Mouse (Mus musculus) frontal cortex, adult (tissue): ENCODE measurements around the gene Fjx1.
A peak's percentile ranks its signal among the peaks of the same experiment; 100 is the strongest.

Experiments used
- ATAC-seq: cut with Nextera tagmentation; 2 replicates; pipeline ENCODE4 v1.9.2; 2017; ENCODE audit warnings: mild to moderate bottlenecking, moderate library complexity, mixed read lengths; ENCODE audit not compliant: low TSS enrichment

Gene Fjx1

DNA sequence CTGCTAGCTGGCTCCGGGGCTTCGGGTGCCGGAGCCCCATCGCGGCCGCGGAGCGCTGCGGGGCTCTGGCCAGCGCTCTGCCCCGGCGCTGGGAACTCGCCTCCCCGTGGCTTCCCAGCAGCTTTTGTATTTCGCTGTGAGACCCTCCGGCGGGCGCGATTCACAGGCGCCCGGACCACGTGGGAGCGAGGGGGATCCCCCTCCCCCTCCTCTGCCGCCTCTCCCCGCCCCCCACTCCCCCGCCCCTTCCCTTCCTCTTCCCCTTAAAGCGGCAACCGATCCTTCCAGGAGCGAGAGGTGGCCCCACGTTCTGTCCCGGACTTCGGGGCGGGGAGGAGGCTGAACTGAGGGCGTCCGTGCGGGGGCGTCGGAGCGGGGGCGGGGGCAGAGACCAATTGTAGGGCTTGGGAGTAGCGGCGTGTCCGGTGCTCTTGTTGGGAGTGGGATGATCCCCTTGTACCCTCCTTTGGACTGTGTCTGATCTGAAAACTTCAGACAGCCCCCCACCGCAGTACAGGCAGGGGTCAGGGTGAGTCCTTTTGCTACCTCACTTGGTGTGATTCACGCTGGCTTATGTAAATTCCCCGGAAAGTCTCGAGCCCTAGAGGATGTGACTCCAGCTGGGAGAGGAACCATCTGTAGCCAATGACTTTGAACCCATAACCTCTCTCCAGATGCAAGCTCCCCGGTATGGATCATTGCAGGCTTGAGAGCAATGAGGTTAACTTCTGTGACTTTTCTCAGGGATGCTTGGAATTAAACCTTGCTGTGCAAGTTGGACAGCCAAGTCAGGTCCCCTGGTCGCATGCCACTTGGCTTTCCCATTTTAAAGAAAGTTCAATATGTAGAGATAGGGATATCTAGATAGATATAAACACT, at the start of gene Fjx1:
Fjx1 (minus strand) TSS at position 829 of the 879 bp plus-strand sequence.
- ATAC-seq, result peak; percentile 6; the same call in 1 of the 2 replicates

DNA sequence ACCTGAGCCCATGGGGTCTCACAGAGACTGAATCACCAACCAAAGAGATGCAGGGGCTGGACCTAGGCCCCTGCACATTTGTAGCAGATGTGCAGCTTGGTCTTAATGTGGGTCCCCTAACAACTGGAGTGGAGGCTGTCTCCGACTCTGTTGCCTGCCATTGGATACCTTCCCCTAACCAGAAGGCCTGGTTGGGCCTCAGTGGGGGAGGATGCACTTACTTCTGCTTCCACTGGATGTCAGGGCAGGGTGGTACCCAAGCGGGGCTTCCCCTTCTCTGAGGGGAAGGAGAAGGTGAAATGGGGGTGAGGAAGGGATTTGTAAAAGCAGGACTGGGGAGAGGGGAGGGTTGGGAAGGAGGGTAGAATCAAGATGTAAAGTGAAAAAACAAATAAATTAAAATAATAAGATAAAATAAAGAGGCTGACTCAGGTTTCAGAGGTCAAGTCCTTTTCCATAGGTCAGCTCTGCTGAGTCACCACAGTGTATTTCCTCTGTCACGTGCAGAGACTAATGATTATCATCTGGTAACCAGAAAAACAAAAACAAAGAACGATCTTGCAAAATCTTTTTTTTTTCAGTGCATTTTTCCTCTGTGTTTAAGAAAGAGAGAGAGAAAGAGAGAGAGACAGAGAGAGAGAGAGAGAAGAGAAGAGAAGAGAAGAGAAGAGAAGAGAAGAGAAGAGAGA, 47.8 kb upstream of the Fjx1 start:
- ATAC-seq, result no peak

- no peak for ATAC-seq
Observed at GRCm38 (mm10) chr2:102480738-102481137, 28.4 kb upstream of the Fjx1 start.

- no peak for ATAC-seq
Observed at GRCm38 (mm10) chr2:102476101-102476500, 23.8 kb upstream of the Fjx1 start.

- ATAC-seq, result peak; percentile 66; the same call in 1 of the 2 replicates
Observed at GRCm38 (mm10) chr2:102468645-102469044, 16.3 kb upstream of the Fjx1 start.

DNA sequence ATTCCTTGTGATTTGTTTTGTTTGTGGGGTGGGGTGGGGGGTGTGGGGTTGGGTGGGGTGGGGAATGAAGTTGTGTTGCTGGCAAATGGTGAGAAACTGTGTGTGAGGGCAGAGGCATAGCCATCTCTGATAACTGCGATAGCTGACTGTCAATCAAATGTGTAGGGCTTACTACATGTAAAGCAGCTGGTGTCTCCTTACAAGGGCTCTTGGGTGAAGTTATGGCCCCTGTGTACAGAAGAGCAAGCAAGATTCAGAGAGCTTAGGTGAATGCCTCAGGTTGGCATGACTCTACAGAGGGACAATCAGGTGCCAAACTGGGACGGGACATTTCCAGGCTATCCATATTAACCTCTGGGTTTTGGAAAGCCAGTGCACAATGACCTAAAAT, 12.0 kb upstream of the Fjx1 start:
- ATAC-seq, result no peak

GRCm38 (mm10) chr2:102463587-102464341, 11.5 kb upstream of the Fjx1 start:
- ATAC-seq, result peak; percentile 69

DNA sequence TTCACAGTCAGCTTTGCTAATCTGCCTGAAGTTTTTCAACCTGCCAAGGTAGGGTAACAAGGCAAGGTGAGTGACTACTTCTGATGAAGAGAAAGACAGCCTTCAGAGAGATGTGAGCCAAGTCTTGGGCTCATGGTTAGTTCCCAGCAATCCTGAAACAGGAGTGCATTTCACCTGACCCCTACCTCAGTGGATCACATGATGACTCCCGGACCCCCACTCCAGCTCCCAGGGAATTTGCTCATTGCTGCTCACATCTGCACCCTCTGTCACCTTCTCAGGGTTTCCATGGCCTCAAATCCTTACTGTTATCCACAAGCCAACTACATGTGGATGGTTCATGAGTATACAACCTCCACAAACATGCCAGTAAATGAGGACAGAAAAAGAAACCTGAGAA, 9.2 kb upstream of the Fjx1 start:
- ATAC-seq, result no peak

GRCm38 (mm10) chr2:102455126-102455525, 2.8 kb upstream of the Fjx1 start:
- no peak for ATAC-seq

DNA sequence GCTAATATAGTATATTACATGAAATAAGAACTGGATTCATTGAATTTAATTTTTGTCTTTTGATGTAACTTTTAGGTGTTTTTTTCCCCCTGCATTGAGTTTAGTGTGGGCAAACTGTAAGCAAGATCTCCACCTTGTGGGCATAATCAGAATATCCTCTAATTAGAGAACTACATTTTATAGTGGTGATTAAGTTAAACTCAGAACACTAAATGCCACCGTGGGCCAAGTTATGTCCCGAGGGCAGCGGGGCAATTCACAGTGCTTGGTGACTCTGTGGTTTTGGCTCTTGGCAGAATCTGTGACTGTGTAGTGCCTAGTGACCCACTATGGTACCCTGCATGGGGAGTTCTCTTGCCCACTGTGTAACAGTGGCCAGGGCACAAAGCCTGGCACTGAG, 1.1 kb upstream of the Fjx1 start:
- ATAC-seq, result no peak

DNA sequence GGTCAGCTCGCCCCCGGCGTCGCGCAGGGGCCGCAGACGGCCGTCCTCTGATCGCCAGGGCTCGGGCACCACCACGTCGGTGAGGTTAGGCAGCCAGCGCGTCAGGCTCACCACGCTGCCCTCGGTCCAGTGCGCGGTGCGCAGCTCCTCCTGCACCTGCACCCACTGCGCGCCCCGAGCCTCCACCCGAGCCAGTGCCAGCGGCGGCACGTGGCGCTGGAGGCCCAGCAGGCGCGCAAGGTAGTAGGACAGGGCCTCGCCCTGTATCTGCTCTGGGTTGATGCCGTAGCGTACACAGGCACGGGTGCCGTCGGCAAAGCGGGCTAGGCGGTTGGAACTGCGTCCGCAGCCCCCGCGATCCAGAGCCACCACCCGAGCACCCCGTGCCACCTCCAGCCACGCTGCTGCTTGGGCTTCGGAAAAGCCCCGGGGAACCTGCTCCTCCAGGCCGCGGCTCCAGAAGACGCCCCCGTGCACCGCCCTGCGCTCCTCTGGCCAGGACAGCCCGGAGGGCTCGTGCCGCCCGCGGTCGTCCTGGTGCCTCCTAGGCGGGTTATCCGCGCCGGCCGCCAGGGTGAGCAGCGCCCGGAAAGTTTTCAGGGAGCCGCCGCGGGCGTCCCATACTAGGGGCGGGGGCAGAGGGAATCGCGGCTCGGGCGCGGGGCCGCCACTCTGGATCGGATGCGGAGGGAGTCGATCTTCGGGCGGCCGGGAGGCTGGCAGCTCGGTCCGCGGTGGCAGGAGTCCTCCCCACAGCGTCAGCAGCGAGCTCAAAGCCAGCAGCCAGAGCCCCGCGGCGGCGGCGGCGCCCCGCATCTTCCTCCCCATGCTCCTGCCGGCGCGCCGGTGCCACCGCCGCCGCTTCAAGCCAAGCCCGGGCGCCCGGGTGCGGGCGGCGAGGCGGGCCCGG, 1.3 kb downstream of the Fjx1 start:
- peak; percentile 48 for ATAC-seq

DNA sequence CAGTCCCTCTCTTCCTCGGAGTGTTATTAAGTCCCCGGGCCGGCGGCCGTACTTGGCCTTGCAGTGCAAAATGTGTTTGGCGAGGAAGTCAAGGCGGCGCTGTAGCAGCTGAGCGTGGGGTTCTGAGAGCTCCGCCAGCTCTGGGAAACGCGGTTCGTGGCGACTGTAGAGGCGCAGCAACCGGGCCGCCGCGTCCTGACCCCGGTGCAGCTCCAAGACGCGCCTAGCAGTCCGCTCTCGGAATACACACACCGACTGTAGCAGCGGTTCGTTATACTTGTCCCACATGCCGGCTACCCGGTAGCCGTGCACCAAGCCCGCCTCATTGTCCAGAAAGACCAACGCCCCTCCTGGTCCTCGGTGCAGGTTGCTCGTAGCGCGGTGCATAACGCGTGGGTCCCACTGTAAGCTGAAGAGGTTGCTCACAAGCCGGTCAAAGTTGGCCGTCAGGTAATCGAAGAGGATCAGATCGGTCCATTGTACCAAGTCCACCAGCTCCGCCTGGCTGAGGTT, 2.0 kb downstream of the Fjx1 start:
- peak; percentile 59 for ATAC-seq

DNA sequence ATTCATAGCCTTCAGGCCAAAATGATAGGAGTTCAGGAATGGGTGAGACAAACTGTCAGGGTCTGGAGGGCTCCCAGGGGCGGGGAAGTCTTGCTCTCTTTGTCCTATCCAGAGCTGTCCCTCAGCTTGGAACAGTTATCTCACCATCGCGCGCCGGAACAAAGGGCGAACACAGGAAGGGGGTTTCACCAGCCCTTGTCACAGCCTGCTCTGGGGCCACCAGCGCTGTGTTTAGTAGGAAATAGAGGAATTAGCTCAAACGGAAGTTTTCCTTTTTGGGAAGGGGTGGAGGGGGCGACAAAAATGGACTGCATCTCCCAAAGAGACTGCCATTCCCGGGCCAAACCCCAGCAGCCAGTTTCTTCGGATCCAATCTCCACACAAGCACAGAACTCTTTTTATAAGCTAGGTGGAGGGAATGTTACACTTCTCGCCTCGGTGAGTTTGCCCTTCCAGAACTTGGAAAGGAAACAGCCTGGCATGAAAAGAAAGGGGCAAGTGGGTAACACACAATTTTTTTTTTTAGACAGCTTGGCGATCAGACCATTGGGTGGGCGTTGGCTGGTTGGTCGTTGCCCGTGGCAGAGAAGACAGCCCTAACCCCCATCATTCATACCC, 2.6 kb downstream of the Fjx1 start:
- ATAC-seq, result no peak

DNA sequence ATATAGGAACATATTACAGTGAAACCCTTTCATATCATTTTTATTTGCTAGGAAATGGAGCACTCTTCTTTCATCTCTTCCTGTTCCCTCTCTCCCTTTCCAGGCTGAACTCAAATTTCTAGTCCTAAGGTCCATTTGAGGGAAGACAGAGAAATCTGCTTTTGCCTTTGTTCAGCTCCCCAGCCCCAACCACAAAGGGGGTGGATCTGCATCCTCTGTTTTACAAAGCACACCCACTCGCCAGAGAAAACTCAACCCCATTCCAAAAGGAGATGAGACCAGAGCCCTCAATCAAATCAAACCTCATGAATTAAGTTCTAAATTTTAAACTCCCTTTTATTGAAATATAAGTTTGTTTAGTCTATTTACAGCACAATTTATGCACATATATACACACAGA, 3.2 kb downstream of the Fjx1 start:
- no peak for ATAC-seq

GRCm38 (mm10) chr2:102447831-102448230, 4.5 kb downstream of the Fjx1 start:
- no peak for ATAC-seq

GRCm38 (mm10) chr2:102446851-102447250, 5.4 kb downstream of the Fjx1 start:
- no peak for ATAC-seq

- no peak for ATAC-seq
Observed at GRCm38 (mm10) chr2:102437357-102438030, 14.8 kb downstream of the Fjx1 start.

GRCm38 (mm10) chr2:102433879-102434278, 18.4 kb downstream of the Fjx1 start:
- ATAC-seq, result peak; percentile 41; the same call in 1 of the 2 replicates

GRCm38 (mm10) chr2:102431084-102431483, 21.2 kb downstream of the Fjx1 start:
- ATAC-seq, result no peak

- no peak for ATAC-seq
Observed at GRCm38 (mm10) chr2:102427974-102428373, 24.3 kb downstream of the Fjx1 start.
